Comparison of ENCODE assay signal across 28 mouse cellular contexts in the genomic region with DNA sequence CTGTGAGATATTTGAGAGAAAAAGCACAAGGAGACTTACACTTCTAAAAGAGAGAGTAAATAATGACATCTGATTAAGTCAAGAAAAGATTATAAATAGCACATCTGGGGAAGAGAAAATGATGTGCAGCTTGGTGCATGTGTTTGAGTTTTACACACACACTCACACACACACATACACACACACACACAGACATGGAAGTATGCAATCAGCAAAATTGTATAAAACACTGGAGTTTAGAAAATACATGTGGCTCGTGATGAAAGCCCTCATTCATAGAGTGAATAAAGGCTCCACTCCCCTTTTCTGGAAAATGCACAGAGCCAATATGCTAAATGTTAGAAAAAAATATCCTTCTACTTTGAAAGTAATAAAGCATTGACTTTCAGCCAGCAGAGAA.
"Had no signal": no experiment of that assay in that cellular context is flagged by ENCODE, and none has a peak within 500 bp of the region (broad histone marks: within the 10 kb centered on the region; RNA-seq: fewer than 3 reads in every experiment).

No protein-coding gene starts in this region.

- H3K27me3 ChIP-seq: heart, embryonic 12.5 days; hindbrain, embryonic 12.5 days; intestine, embryonic 15.5 days; limb, embryonic 12.5 days; liver, embryonic 13.5 days; liver, embryonic 15.5 days had no signal

- ATAC-seq: hindbrain, embryonic 16.5 days; inflammation-experienced regulatory T-cells, adult 6 months; intestine, embryonic 15.5 days; intestine, postnatal 0 days; liver, postnatal 0 days had no signal

- H3K9me3 ChIP-seq: heart, embryonic 10.5 days; heart, embryonic 12.5 days; hindbrain, embryonic 10.5 days; hindbrain, embryonic 12.5 days; intestine, embryonic 15.5 days; limb, embryonic 10.5 days; limb, embryonic 12.5 days; liver, embryonic 13.5 days; liver, embryonic 15.5 days had no signal

- H3K4me1 ChIP-seq: heart, embryonic 10.5 days; heart, embryonic 12.5 days; hindbrain, embryonic 10.5 days; hindbrain, embryonic 12.5 days; intestine, embryonic 15.5 days; limb, embryonic 10.5 days; limb, embryonic 12.5 days; liver, embryonic 13.5 days; liver, embryonic 15.5 days had no signal

- H3K36me3 ChIP-seq: heart, embryonic 10.5 days; heart, embryonic 12.5 days; hindbrain, embryonic 10.5 days; hindbrain, embryonic 12.5 days; intestine, embryonic 15.5 days; limb, embryonic 10.5 days; limb, embryonic 12.5 days; liver, embryonic 13.5 days; liver, embryonic 15.5 days had no signal

- H3K27ac ChIP-seq: heart, embryonic 10.5 days; hindbrain, embryonic 10.5 days; hindbrain, embryonic 12.5 days; hindbrain, embryonic 14.5 days; intestine, embryonic 15.5 days; layer of hippocampus, adult 2 months; left cerebral cortex, adult 2 months; limb, embryonic 10.5 days; limb, embryonic 12.5 days; liver, embryonic 13.5 days; liver, embryonic 15.5 days had no signal

- H3K9ac ChIP-seq: heart, embryonic 12.5 days; hindbrain, embryonic 12.5 days; hindbrain, embryonic 14.5 days; intestine, embryonic 15.5 days; limb, embryonic 12.5 days; liver, embryonic 13.5 days; liver, embryonic 15.5 days; liver, postnatal 0 days had no signal

- H3K4me3 ChIP-seq: heart, embryonic 10.5 days; heart, embryonic 12.5 days; hindbrain, embryonic 10.5 days; hindbrain, embryonic 12.5 days; intestine, embryonic 15.5 days; layer of hippocampus, adult 2 months; left cerebral cortex, adult 2 months; limb, embryonic 10.5 days; limb, embryonic 12.5 days; liver, embryonic 13.5 days; liver, embryonic 15.5 days had no signal

- DNase-seq: gastrocnemius, postnatal 10 days; gastrocnemius, postnatal 25 days; heart, adult 18-20 months; heart, postnatal 10 days; heart, postnatal 4 days; kidney, adult 18-20 months; kidney, adult 8-10 months; kidney, postnatal 10 days; kidney, postnatal 25 days; kidney, postnatal 4 days; liver; liver, embryonic 13.5 days; liver, postnatal 0 days had no signal

- H3K4me2 ChIP-seq: heart, embryonic 12.5 days; hindbrain, embryonic 12.5 days; hindbrain, embryonic 14.5 days; intestine, embryonic 15.5 days; limb, embryonic 12.5 days; liver, embryonic 11.5 days; liver, embryonic 13.5 days; liver, embryonic 15.5 days had no signal
